In genomic region chr5:112870729-112871128, GRCm38 (mm10) we compare ENCODE assay signal across 8 mouse cellular contexts. TPM values are rescaled to one million over a fixed set of nuclear protein-coding genes. Genes with fewer than 3 reads are reported as not detected.
A peak's percentile ranks its signal among the peaks of the same experiment; 100 is the strongest.
DNase-seq lines count a peak whose midpoint lies in the region; ATAC-seq and TF ChIP-seq lines count a peak whose summit lies in the region.
"Had no signal": no experiment of that assay in that cellular context is flagged by ENCODE, and none has a peak within 500 bp of the region (broad histone marks: within the 10 kb centered on the region; RNA-seq: fewer than 3 reads in every experiment).

No protein-coding gene starts in this region.

- no peak overlapping the region for H3K9ac ChIP-seq in ES-E14 (ENCODE audit: insufficient read depth, low read depth, low read length, poor library complexity, severe bottlenecking)
- H3K9ac ChIP-seq in heart, postnatal 0 days (replicated peaks; ENCODE audit: low read depth, low read length) = no peak overlapping the region
- H3K9ac ChIP-seq: heart, embryonic 15.5 days had no signal

- no peak for TF ChIP-seq EP300 in heart, postnatal 0 days (IDR thresholded peaks at IDR 0.05; ENCODE audit: low read depth)

- no peaks in the 10 kb centered on the region for H3K9me3 ChIP-seq in ES-E14 (ENCODE audit: control insufficient read depth, insufficient read depth, low read depth, low read length)
- H3K9me3 ChIP-seq in heart, postnatal 0 days (replicated peaks; ENCODE audit: control insufficient read depth, low read length) = no peaks in the 10 kb centered on the region
- H3K9me3 ChIP-seq: heart, embryonic 15.5 days had no signal

- peak; percentile 82 for TF ChIP-seq CTCF in heart, postnatal 0 days (IDR thresholded peaks at IDR 0.05; ENCODE audit: low read depth)

- no peak overlapping the region for H3K4me2 ChIP-seq in heart, postnatal 0 days (ENCODE audit: low read depth, low read length)
- H3K4me2 ChIP-seq: heart, embryonic 15.5 days had no signal

- H3K4me3 ChIP-seq in ES-E14 (ENCODE audit: insufficient read depth in 1 of 2, low read depth in 1 of 2, low read length in 2 of 2, poor library complexity in 1 of 2, severe bottlenecking in 1 of 2) = no peak overlapping the region
- no peak overlapping the region for H3K4me3 ChIP-seq in heart, postnatal 0 days (ENCODE audit: low read depth, low read length)
- H3K4me3 ChIP-seq: heart, embryonic 15.5 days had no signal

- H3K4me1 ChIP-seq in ES-E14 (ENCODE audit: control insufficient read depth in 2 of 2, insufficient read depth in 2 of 2, low read length in 2 of 2, poor library complexity in 1 of 2) = no peaks in the 10 kb centered on the region
- H3K4me1 ChIP-seq in heart, postnatal 0 days (ENCODE audit: control insufficient read depth, insufficient read depth) = no peaks in the 10 kb centered on the region
- H3K4me1 ChIP-seq: heart, embryonic 15.5 days had no signal

- peak; percentile 28 for DNase-seq in ES-E14 (ENCODE audit: low read depth, low spot score)
- peak; percentile 79 to 81 for DNase-seq in adrenal gland, adult 18-20 months (ENCODE audit: low spot score in 2 of 2)
- no peak for DNase-seq in heart, postnatal 0 days (ENCODE audit: low spot score)
- peak; percentile 62 for DNase-seq in layer of hippocampus, adult 9-11 months
- peak; percentile 17 to 68 for DNase-seq in spleen, adult 18-20 months

- H3K27me3 ChIP-seq in heart, postnatal 0 days (ENCODE audit: control insufficient read depth, insufficient read depth, low read length) = no peaks in the 10 kb centered on the region
- H3K27me3 ChIP-seq: heart, embryonic 15.5 days had no signal

- 24% methylated on average over 9 of the region's 9 CpGs for WGBS in heart, postnatal 0 days

- in situ Hi-C loops in ES-E14 (cut with MboI; ENCODE audit: low sequenced_read_pairs in 2 of 2, unreplicated experiment in 2 of 2) = loop anchor here in 1 of 2 experiments (5.0 kb wide), 1 partner anchor 182 kb away; no protein-coding TSS in a partner anchor

- H3K36me3 ChIP-seq in ES-E14 (ENCODE audit: control insufficient read depth, insufficient read depth, low read length, poor library complexity, severe bottlenecking) = no peaks in the 10 kb centered on the region
- H3K36me3 ChIP-seq in heart, postnatal 0 days (replicated peaks; ENCODE audit: control insufficient read depth, insufficient read depth, low read length) = peaks cover 61% of the 10 kb centered on the region

- ATAC-seq in common myeloid progenitor, adult 5-6 weeks (replicated peaks; ENCODE audit: low read depth, poor library complexity, severe bottlenecking) = peak; percentile 70
- ATAC-seq in heart, postnatal 0 days (ENCODE audit: insufficient read depth, low read depth) = no peak; the same call in 1 of the 2 replicates
- ATAC-seq in megakaryocyte-erythroid progenitor cell, adult 5-6 weeks (replicated peaks; ENCODE audit: low FRiP score, low TSS enrichment, poor library complexity, severe bottlenecking) = peak; percentile 58; the same call in 1 of the 2 replicates

- no peak overlapping the region for H3K27ac ChIP-seq in ES-E14 (ENCODE audit: insufficient read depth, low read depth, low read length, poor library complexity, severe bottlenecking)
- H3K27ac ChIP-seq in heart, postnatal 0 days (ENCODE audit: low read depth) = no peak overlapping the region
- H3K27ac ChIP-seq: heart, embryonic 15.5 days had no signal

TF ChIP-seq in ES-E14, 5 proteins besides CTCF, POLR2A, EP300 and RAD21:
- no peak for TF ChIP-seq MAFK (IDR thresholded peaks at IDR 0.05; ENCODE audit: insufficient read depth, low read depth, low read length)
- no peak for TF ChIP-seq ZNF384 (IDR thresholded peaks at IDR 0.05; ENCODE audit: low read depth, low read length)
- TF ChIP-seq HCFC1 (IDR thresholded peaks at IDR 0.05; ENCODE audit: borderline replicate concordance, insufficient read depth, low read length) = no peak
- peak; percentile 88 for TF ChIP-seq ZC3H11A (IDR thresholded peaks at IDR 0.05; ENCODE audit: borderline replicate concordance, low read depth, low read length)
- TF ChIP-seq CHD2 (IDR thresholded peaks at IDR 0.05; ENCODE audit: low read depth, low read length) = no peak

RNA-seq across cellular contexts. Expression of gene Myo18b, which starts 25.4 kb away (rescaled TPM):
- 2.0 and 2.3 TPM in 2 replicates for total RNA-seq in ES-E14 (2012; rRNA removed)
- under 1 TPM; 0.07 to 0.45 TPM for total RNA-seq in adrenal gland, adult 18-20 months (2021)
- total RNA-seq in common myeloid progenitor, adult 5-6 weeks (2017) = 0.05 TPM in 1 of 2 replicates, not detected in the other
- total RNA-seq in heart, postnatal 0 days (2014; rRNA removed; ENCODE audit: low replicate concordance) = 99.8 and 110 TPM in 2 replicates
- polyA plus RNA-seq in heart, postnatal 0 days (2015; fragmentation: Nextera tagmentation; extraction: Ambion mirVana) = 23.3 and 26.5 TPM in 2 replicates
- not detected in 2 replicates for total RNA-seq in megakaryocyte-erythroid progenitor cell, adult 5-6 weeks (2014; fragmentation: Nextera tagmentation)
- not detected in 2 replicates for total RNA-seq in megakaryocyte-erythroid progenitor cell, adult 5-6 weeks (2017)

Comparison
In these comparisons a context has a peak if more than half of its experiments do, and no peak if none do; other contexts are left out.
1. RNA of gene Myo18b, which starts 25.4 kb away (total RNA-seq): 99.8 to 110 TPM in heart, postnatal 0 days; 2.0 to 2.3 TPM in ES-E14, 0.07 to 0.45 TPM in adrenal gland, adult 18-20 months, 0.05 TPM in common myeloid progenitor, adult 5-6 weeks and not detected in megakaryocyte-erythroid progenitor cell, adult 5-6 weeks; every median in the first group is over 10 times any median in the second.